Mouse (Mus musculus): ENCODE measurements around the gene Brd9. TPM values are rescaled to one million over a fixed set of nuclear protein-coding genes. Genes with fewer than 3 reads are reported as not detected.
"Not testable (repeated sequence)": the region's sequence is repeated elsewhere in the genome, so short reads cannot be mapped to it uniquely, and the experiment has no call there.

Brd9 gene
- polyA plus RNA-seq, 1 experiment from 2014 or later: 83.4 TPM

DNA sequence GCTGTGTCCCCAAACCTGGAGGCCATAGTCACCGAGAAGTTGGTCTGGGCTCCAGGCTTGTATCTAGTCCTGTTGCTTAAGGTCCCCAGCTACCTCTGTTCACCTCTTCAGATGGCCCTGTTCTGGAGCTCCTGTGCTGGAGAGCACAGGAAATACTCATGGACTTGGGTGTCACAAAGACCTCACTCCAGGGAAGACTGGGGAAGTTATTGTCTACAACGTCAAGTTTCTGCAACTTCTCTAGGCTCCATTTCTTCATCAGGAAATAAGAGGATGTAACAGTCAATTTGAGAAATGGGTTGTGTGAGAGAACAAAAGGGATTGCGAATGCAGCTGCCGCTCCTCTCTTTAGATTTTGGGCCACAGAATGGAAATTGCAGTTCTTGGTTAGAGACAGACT is 58.8 kb downstream of the Brd9 start:
- Histone ChIP-seq H3K36me3 (no peaks in the 10 kb centered on the region), H3K27ac (no peak overlapping the region), H3K4me2 (replicated peaks) (no peak overlapping the region), H3K9ac (no peak overlapping the region), H3K27me3 (replicated peaks) (no peaks in the 10 kb centered on the region), H3K4me1 (no peaks in the 10 kb centered on the region), H3K9me3 (no peaks in the 10 kb centered on the region), H3K4me3 (no peak overlapping the region)
- ATAC-seq (ENCODE audit: low FRiP score, low read depth): no peak
- WGBS: 82% methylated on average over 4 of the region's 4 CpGs

DNA sequence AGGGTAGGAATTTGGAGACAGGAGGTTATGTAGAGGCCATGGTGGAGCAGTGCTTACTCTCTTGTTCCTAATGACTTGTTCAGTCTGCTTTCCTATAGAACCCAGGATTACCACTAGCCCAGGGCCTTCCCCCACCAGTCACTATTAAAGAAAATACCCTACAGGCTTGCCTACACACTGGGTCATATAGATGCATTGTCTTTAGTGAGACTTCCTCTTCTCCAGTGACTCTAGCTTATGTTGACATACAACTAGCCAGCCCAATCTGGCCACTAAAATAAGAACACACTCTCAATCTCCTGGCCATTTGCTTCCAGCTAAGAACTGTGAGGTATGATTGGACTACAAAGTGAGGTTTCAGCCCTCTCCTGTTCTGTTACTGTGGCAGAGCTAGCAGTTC is 62.9 kb downstream of the Brd9 start:
- no peak overlapping the region for H3K4me2 ChIP-seq (replicated peaks)
- H3K9me3 ChIP-seq: no peaks in the 10 kb centered on the region
- no peaks in the 10 kb centered on the region for H3K27me3 ChIP-seq (replicated peaks)
- H3K4me3 ChIP-seq: no peak overlapping the region
- no peak overlapping the region for H3K27ac ChIP-seq
- H3K9ac ChIP-seq: no peak overlapping the region
- no peaks in the 10 kb centered on the region for H3K36me3 ChIP-seq
- no peak for ATAC-seq (ENCODE audit: low FRiP score, low read depth)
- H3K4me1 ChIP-seq: no peaks in the 10 kb centered on the region

DNA sequence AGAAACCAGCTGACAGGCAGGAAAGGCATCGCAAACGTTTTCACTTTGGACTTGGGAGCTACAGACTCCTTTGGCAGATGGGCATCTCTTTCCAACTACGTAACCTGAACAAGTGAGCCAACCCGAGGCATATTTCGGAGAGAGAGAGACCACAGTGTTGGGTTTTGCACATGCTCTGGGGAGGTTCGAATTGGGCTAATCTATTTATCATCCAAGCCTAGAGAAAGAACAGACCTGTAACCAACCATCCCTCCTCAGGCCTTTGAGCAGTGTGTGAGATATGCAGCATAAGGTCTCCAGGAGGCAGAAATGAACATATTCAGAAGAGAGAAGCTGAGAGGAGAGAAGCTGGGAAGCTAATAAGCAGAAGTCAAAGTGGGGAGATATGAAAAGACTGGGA is 63.4 kb downstream of the Brd9 start:
- ATAC-seq (ENCODE audit: low FRiP score, low read depth): no peak
- WGBS: 84% methylated on average over 6 of the region's 6 CpGs
- H3K27me3 ChIP-seq (replicated peaks): no peaks in the 10 kb centered on the region

DNA sequence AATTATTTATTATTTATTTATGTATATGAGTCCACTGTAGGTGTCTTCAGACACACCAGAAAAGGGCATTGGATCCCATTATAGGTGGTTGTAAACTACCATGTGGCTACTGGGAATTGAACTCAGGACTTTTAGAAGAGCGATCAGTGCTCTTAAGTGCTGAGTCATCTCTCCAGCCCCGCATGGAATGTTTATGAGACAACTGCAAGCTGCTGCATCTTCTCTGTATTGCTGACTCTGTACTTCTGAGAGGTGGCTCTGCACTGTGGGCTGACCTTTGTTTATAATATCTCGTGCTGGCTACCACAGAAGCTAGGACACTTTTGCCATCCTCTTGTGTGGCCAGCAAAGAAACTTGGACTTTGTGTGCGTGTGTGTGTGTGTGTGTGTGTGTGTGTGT is 63.9 kb downstream of the Brd9 start:
- Histone ChIP-seq H3K4me1 (no peaks in the 10 kb centered on the region), H3K4me2 (replicated peaks) (no peak overlapping the region), H3K9me3 (no peaks in the 10 kb centered on the region), H3K4me3 (no peak overlapping the region), H3K36me3 (no peaks in the 10 kb centered on the region), H3K9ac (no peak overlapping the region), H3K27me3 (replicated peaks) (no peaks in the 10 kb centered on the region), H3K27ac (no peak overlapping the region)
- ATAC-seq (ENCODE audit: low FRiP score, low read depth): no peak
- WGBS: 77% methylated on average over 4 of the region's 4 CpGs

More for the DNA sequence above, 63.4 kb downstream of the Brd9 start:
- H3K9ac ChIP-seq: no peak overlapping the region
- no peaks in the 10 kb centered on the region for H3K4me1 ChIP-seq
- no peaks in the 10 kb centered on the region for H3K9me3 ChIP-seq
- no peak overlapping the region for H3K4me2 ChIP-seq (replicated peaks)
- H3K4me3 ChIP-seq: no peak overlapping the region
- H3K27ac ChIP-seq: no peak overlapping the region
- H3K36me3 ChIP-seq: no peaks in the 10 kb centered on the region

DNA sequence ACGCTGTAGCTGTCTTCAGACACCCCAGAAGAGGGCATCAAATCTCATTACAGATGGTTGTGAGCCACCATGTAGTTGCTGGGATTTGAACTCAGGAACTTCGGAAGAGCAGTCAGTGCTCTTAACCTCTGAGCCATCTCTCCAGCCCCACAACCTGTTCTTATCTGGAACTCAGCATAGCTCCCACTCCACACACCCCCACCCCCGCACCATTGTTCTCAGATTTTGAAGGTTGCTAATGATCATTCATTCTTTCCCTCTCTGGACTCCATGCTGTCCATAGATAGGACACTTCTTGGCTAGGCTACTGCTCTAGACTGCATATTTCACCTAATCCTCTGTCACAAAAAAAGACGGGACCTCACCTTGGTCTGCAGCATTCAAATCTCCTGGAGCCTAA is 69.3 kb downstream of the Brd9 start:
- Histone ChIP-seq H3K4me1 (peaks cover 11% of the 10 kb centered on the region), H3K27me3 (replicated peaks) (peaks cover 19% of the 10 kb centered on the region)
- H3K36me3 ChIP-seq; H3K4me3 ChIP-seq; H3K9me3 ChIP-seq; ATAC-seq (ENCODE audit: low FRiP score, low read depth); H3K9ac ChIP-seq; H3K4me2 ChIP-seq (replicated peaks); H3K27ac ChIP-seq: not testable (repeated sequence)
- 89% methylated on average over 4 of the region's 4 CpGs for WGBS

DNA sequence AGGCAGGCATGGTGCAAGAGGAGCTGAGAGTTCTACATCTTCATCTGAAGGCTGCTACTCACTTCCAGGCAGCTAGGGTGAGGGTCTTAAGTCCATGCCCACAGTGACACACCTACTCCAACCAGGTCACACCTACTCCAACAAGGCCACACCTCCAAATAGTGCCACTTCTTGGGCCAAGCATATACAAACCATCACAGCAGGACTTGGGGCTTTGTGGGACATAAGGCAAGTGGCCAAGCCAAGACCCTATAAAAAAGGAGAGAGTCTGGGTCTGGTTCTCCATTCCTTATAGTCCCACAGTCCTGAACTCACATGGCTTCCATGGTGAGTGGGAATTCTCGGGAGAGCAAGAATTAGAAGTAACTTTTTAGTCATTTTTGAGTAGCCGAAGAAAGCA is 70.6 kb downstream of the Brd9 start:
- not testable (repeated sequence) for H3K27ac ChIP-seq; H3K9me3 ChIP-seq; ATAC-seq (ENCODE audit: low FRiP score, low read depth); H3K36me3 ChIP-seq; H3K9ac ChIP-seq; H3K4me3 ChIP-seq
- WGBS: 81% methylated on average over 2 of the region's 2 CpGs
- Histone ChIP-seq H3K4me1 (peaks cover 11% of the 10 kb centered on the region), H3K27me3 (replicated peaks) (peaks cover 19% of the 10 kb centered on the region), H3K4me2 (replicated peaks) (peak overlapping the region; percentile 97; the same call in 1 of the 2 replicates)

DNA sequence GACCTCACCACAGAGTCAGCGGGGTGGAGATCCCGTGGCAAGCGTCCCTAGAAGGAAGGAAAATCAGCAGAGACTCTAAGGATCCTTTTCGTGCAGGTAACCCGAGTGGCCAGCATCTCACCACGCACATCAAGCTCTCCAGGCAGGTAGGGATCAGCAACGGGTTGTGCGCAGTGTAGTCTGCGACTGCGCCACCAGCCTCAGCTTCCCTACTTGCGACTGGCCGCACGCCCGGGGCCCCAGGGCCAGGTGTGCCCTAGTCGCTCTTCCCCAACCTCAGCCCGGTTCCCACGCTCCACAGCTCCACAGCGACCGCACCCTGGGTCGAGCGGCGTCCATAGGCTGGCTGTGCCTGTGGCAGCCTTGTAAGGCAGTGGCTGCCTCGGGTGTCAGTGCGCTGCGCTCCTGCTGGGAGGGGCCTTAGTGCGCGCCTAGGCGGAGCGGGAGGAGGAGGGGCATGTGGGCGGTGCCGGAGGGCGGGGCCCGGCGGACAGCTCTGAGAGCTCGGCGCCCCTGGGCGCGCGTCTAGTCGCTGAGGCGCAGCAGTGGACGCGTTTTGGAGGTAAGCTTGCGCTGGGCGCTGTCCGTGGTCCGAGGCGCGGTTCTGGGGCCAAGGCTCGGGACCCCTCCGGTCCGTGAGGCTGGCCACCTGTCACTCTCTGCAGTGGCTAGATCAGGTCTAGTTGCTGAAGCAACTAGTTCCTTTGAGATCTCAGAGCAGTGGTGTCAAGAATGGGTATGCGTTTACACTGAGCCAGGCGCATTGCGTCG is 71.5 kb downstream of the Brd9 start, which contains the start of gene Tppp:
Gene Tppp (plus strand): TSS at position 460 of the 771 bp plus-strand sequence.
- peaks cover 19% of the 10 kb centered on the region for H3K27me3 ChIP-seq (replicated peaks)
- ATAC-seq (ENCODE audit: low FRiP score, low read depth): peak; percentile 93
- peaks cover 11% of the 10 kb centered on the region for H3K4me1 ChIP-seq
- H3K4me2 ChIP-seq (replicated peaks): peak within 1 kb of the TSS; percentile 97
- H3K9ac ChIP-seq: peak within 1 kb of the TSS; percentile 52
- H3K4me3 ChIP-seq: peak within 1 kb of the TSS; percentile 54
- H3K9me3 ChIP-seq: no peaks in the 10 kb centered on the region
- H3K27ac ChIP-seq: no peak within 1 kb of the TSS
- WGBS: under 1% methylated on average over 56 of the region's 56 CpGs
- no peaks in the 10 kb centered on the region for H3K36me3 ChIP-seq

DNA sequence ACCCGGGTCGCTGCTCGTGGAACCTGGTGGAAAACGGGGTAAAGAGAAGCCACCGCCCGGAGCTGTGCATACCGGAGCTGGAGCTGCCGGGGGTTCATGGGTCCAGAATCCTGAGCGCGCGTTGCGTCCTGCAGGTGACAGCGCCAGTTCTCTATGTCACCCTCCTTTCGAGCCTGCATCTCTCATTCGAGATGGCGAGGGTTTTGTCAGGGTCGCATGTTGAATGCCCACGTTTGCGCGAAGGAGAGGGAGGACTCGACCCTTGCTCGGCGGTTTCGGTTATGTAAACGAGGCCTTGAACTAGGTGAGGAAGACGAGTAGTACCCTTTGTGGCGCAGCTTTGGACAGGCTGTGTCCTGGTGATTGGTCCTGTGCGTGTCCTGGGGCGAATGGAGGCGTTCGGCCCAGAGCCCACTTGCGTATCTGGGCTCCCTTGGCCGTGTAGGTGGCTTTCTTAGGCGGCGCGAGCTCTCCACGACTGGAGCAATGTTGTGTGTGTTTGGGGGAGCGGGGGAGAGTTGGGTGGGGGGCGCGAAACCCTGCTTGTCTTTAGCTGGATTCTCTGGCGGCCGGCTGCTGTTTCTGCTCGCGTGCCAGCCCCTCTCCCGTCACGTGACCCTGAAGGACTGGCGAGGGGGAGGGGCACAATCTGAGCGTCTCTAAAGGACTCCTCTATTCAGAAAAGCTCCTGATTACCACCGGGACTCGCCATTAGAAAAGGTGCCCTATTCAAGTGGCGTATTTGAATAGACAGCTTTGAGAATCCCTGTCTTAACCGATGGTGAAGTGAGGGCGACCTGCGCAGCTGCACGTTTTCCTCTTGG is 72.4 kb downstream of the Brd9 start:
- H3K4me1 ChIP-seq: peaks cover 11% of the 10 kb centered on the region
- no peaks in the 10 kb centered on the region for H3K9me3 ChIP-seq
- peaks cover 19% of the 10 kb centered on the region for H3K27me3 ChIP-seq (replicated peaks)
- peak; percentile 63 for ATAC-seq (ENCODE audit: low FRiP score, low read depth)
- H3K4me2 ChIP-seq (replicated peaks): peak overlapping the region; percentile 97
- 0 out of 2 replicates have a peak overlapping the region, but pooled peaks have one; percentile 4 for H3K27ac ChIP-seq
- no peaks in the 10 kb centered on the region for H3K36me3 ChIP-seq
- peak overlapping the region; percentile 52 for H3K9ac ChIP-seq
- WGBS: under 1% methylated on average over 55 of the region's 55 CpGs
- peak overlapping the region; percentile 54 for H3K4me3 ChIP-seq

Small RNAs within 50 kb of the gene (microRNA-seq; reads per million reads assigned to microRNA genes)
- not detected for gene Gm25197

Other genes starting within 250 kb of the Brd9 start
- 0.23 TPM in 2 replicates for gene Slc6a19, start 232.9 kb upstream of the Brd9 start, polyA plus RNA-seq (2016; fragmentation: Nextera tagmentation; extraction: Ambion mirVana)
- gene Slc12a7, start 204.7 kb upstream of the Brd9 start, polyA plus RNA-seq (2016; fragmentation: Nextera tagmentation; extraction: Ambion mirVana): 31.3 and 32.6 TPM in 2 replicates
- gene Nkd2, start 90.2 kb upstream of the Brd9 start, polyA plus RNA-seq (2016; fragmentation: Nextera tagmentation; extraction: Ambion mirVana): 10.9 and 12.6 TPM in 2 replicates
- 27.0 and 28.9 TPM in 2 replicates for gene Trip13, start within 50 bp of the Brd9 start, polyA plus RNA-seq (2016; fragmentation: Nextera tagmentation; extraction: Ambion mirVana)
- gene Zdhhc11, start 26.0 kb downstream of the Brd9 start, polyA plus RNA-seq (2016; fragmentation: Nextera tagmentation; extraction: Ambion mirVana): not detected in 2 replicates
- gene Tppp, start 71.6 kb downstream of the Brd9 start, polyA plus RNA-seq (2016; fragmentation: Nextera tagmentation; extraction: Ambion mirVana): 4.7 and 5.6 TPM in 2 replicates
- 15.3 and 16.0 TPM in 2 replicates for gene Cep72, start 124.5 kb downstream of the Brd9 start, polyA plus RNA-seq (2016; fragmentation: Nextera tagmentation; extraction: Ambion mirVana)
- gene Slc9a3, start 183.6 kb downstream of the Brd9 start, polyA plus RNA-seq (2016; fragmentation: Nextera tagmentation; extraction: Ambion mirVana): 0.04 TPM in 1 of 2 replicates, not detected in the other

Measured in neural tube, embryonic 12.5 days (tissue).